Mouse (Mus musculus): Measurements from ENCODE around the gene Syt10. TPM values are rescaled to one million over a fixed set of nuclear protein-coding genes. Genes with fewer than 3 reads are reported as not detected.
"Not testable (repeated sequence)": the region's sequence is repeated elsewhere in the genome, so short reads cannot be mapped to it uniquely, and the experiment has no call there.

Syt10 gene
- polyA plus RNA-seq (2015; fragmentation: Nextera tagmentation; extraction: Ambion mirVana): not detected in 2 replicates

DNA sequence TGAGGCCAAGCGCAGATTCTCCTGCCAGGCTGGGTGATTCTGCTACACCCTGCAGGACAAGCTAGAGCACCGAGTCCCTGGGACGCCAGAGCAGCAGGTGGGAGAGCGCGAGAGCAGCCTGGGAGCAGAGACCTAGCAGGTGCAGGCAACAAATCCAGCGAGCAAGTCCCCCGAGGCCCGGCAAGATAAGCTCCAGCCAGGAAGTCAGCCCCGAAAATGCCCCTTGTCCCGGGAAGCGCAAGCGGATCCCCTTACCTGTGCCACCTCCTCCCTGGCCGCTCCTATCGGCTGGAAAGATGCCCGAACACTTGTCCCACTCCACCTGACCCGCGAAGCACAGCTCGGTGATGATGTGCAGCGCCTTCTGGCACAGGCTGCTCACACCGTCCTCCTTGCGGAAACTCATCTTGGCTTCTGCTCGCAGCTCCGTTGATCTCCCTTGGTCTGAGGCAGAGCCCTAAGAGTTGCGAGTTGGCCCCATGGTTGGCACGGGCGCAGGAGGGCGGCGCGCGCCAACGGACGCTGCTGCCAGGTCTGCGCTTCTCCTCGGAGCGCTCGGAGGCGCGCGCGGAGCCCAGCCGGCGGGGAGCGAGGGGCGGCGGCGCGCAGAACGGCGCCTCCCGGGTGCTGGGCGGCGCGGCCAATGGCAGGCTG, at the start of gene Syt10:
Gene Syt10, minus strand, starts transcription at position 497 of the 654 bp plus-strand sequence.
- Histone ChIP-seq H3K9ac (peak within 1 kb of the TSS; percentile 30), H3K27ac (replicated peaks) (no peak within 1 kb of the TSS)
- ATAC-seq (ENCODE audit: extremely low read depth, insufficient number of reproducible peaks, low FRiP score, low TSS enrichment): no peak; the same call in 1 of the 2 replicates

DNA sequence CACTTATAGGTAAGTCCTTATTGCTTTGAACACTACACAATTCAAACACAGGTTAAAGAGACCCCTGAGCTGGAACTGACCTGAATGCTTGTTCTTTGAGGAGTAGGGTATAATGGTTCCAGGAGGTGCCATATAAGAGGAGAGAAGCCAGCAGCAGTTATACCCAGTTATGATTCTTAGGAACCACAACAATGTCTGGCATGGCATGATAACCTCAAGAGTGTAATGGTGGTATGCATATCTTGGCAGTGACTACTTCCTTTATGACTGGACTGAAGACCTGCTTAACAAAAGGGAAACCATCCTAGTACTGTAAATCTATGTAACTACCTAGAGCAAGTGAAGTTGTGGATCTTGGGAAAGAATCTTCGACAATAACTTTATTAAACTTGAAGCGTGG, 42.1 kb upstream of the Syt10 start:
- no peak overlapping the region for H3K9ac ChIP-seq
- no peak overlapping the region for H3K27ac ChIP-seq (replicated peaks)
- H3K9me3 ChIP-seq: 0 out of 2 replicates have a peak, but pooled peaks cover 4% of the 10 kb centered on the region
- WGBS: 85% methylated on average over 2 of the region's 2 CpGs
- no peak for ATAC-seq (ENCODE audit: extremely low read depth, insufficient number of reproducible peaks, low FRiP score, low TSS enrichment)
- no peaks in the 10 kb centered on the region for H3K4me1 ChIP-seq
- no peaks in the 10 kb centered on the region for H3K36me3 ChIP-seq
- no peak overlapping the region for H3K4me3 ChIP-seq
- H3K4me2 ChIP-seq: no peak overlapping the region
- no peaks in the 10 kb centered on the region for H3K27me3 ChIP-seq (replicated peaks)

More for the DNA sequence above, at the start of gene Syt10:
- under 1% methylated on average over 46 of the region's 53 CpGs for WGBS
- H3K9me3 ChIP-seq: no peaks in the 10 kb centered on the region
- peak within 1 kb of the TSS; percentile 62 for H3K4me3 ChIP-seq
- H3K36me3 ChIP-seq: no peaks in the 10 kb centered on the region
- H3K27me3 ChIP-seq (replicated peaks): peaks cover 47% of the 10 kb centered on the region
- H3K4me1 ChIP-seq: peaks cover 8% of the 10 kb centered on the region; the same call in 1 of the 2 replicates
- H3K4me2 ChIP-seq: peak within 1 kb of the TSS; percentile 96

DNA sequence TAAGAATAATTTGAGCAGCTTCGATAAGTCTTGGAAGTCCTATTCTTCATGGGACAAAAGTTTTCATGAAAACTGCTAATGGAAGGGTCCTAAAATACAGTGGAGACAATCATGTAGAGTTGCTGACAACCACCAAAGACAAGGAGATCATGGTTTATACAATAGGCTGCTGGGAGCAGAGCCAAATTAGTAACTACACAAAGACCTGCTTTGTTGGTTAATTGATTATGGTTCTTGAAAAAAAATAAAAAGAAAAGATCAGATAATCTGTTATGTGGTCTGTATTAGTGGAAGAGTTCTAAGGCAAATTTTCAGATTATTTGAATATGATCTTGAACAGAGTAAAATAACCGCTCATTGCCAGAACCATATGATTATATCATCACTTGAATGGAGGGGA, 37.3 kb upstream of the Syt10 start:
- H3K36me3 ChIP-seq: no peaks in the 10 kb centered on the region
- H3K9me3 ChIP-seq: no peaks in the 10 kb centered on the region
- no peaks in the 10 kb centered on the region for H3K4me1 ChIP-seq
- H3K9ac ChIP-seq: no peak overlapping the region
- H3K27me3 ChIP-seq (replicated peaks): no peaks in the 10 kb centered on the region
- no peak for ATAC-seq (ENCODE audit: extremely low read depth, insufficient number of reproducible peaks, low FRiP score, low TSS enrichment)
- H3K4me2 ChIP-seq: no peak overlapping the region
- no peak overlapping the region for H3K4me3 ChIP-seq
- WGBS: 79% methylated on average over 2 of the region's 2 CpGs
- H3K27ac ChIP-seq (replicated peaks): no peak overlapping the region

DNA sequence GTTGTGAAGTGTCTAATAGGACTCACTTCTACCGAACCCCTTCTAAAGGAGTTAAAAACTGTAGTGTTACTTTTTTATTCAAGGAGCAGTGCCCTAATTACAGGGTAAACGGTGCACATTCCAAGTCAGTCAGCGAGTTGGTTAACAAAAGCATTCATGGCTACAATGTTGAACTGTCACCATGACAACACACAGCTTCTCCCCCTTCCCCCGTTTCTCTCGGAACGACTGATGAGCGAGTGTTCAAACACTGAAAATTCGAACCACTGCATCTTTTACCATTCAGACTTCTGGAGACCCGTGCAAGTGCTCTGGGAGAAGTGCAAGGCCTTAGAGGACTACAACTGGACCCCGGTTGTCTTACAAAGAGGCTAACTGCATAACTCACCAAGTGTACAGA, 25.6 kb downstream of the Syt10 start:
- H3K4me2 ChIP-seq: no peak overlapping the region
- H3K36me3 ChIP-seq: no peaks in the 10 kb centered on the region
- H3K27ac ChIP-seq (replicated peaks): no peak overlapping the region
- no peaks in the 10 kb centered on the region for H3K4me1 ChIP-seq
- 67% methylated on average over 10 of the region's 10 CpGs for WGBS
- H3K4me3 ChIP-seq: no peak overlapping the region
- H3K27me3 ChIP-seq (replicated peaks): no peaks in the 10 kb centered on the region
- no peak for ATAC-seq (ENCODE audit: extremely low read depth, insufficient number of reproducible peaks, low FRiP score, low TSS enrichment)
- no peaks in the 10 kb centered on the region for H3K9me3 ChIP-seq
- H3K9ac ChIP-seq: no peak overlapping the region

DNA sequence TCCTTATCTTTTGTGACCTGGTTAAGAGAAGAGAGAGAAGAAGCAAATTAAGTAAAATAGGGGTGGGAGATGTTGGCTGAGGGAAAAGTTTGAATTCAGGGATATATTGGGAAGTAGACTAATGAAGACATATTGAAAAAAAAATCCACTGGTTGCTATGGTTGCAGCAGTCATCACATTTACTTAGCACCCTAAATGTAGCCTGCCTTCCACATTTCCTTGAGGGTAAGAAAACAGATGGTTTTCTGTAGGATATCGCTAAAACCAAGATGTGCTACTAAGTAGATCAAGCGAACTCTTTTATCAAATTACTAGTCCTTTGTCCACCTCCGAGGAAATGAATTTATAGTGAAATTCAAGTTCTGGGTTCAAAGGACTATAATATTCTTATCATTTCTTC, 37.2 kb downstream of the Syt10 start:
- Histone ChIP-seq H3K4me1 (no peaks in the 10 kb centered on the region), H3K27me3 (replicated peaks) (no peaks in the 10 kb centered on the region), H3K36me3 (no peaks in the 10 kb centered on the region), H3K4me3 (no peak overlapping the region), H3K27ac (replicated peaks) (no peak overlapping the region), H3K9ac (no peak overlapping the region), H3K9me3 (no peaks in the 10 kb centered on the region), H3K4me2 (no peak overlapping the region)
- WGBS: 86% methylated on average over 3 of the region's 3 CpGs
- ATAC-seq (ENCODE audit: extremely low read depth, insufficient number of reproducible peaks, low FRiP score, low TSS enrichment): no peak

DNA sequence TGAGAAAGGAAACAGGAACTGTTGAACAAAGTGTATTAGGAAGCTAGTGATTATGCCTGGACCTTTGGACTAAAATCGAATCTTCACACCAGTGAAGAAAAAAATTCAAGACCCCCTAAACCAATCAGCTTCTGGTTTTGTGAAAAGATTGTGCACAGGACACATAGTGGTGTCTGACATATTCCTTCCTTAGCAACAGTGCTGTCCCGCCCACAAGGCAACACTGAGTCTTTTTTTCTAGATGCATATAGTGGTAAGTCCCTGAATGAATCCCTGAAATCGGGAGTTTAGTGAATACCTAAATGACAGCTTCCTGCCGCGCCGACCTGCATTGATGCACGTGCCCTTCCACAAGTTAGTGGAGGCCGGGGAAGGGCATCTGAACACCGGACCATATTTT, 61.7 kb downstream of the Syt10 start:
- Histone ChIP-seq H3K4me2 (no peak overlapping the region), H3K9me3 (no peaks in the 10 kb centered on the region), H3K27me3 (replicated peaks) (no peaks in the 10 kb centered on the region), H3K4me1 (no peaks in the 10 kb centered on the region), H3K4me3 (no peak overlapping the region), H3K9ac (no peak overlapping the region), H3K27ac (replicated peaks) (no peak overlapping the region), H3K36me3 (no peaks in the 10 kb centered on the region)
- no peak for ATAC-seq (ENCODE audit: extremely low read depth, insufficient number of reproducible peaks, low FRiP score, low TSS enrichment)
- WGBS: 71% methylated on average over 9 of the region's 9 CpGs

DNA sequence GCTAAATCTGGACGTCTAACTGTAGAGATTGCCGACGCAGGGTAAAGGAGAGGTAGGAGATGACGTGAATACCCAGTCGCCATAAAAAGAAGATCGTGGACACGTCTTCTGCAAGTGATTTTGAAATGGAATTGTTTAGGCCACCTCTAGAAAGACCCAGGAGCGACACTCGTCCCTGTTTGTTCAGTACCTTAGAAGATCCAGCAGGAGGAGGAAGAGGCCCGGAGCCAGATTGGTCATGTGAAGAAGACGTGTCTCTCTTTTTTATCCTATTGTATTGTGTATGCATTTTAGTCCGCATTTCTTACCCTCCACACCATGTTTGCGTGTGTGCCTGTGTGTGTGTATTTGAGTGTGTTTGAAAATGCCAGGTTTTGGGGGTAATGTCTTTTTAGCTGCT, 75.6 kb downstream of the Syt10 start:
- not testable (repeated sequence) for H3K36me3 ChIP-seq; H3K4me1 ChIP-seq; H3K4me3 ChIP-seq; H3K4me2 ChIP-seq; H3K9ac ChIP-seq; H3K9me3 ChIP-seq; ATAC-seq (ENCODE audit: extremely low read depth, insufficient number of reproducible peaks, low FRiP score, low TSS enrichment); H3K27ac ChIP-seq (replicated peaks); H3K27me3 ChIP-seq (replicated peaks)
- 80% methylated on average over 13 of the region's 13 CpGs for WGBS

DNA sequence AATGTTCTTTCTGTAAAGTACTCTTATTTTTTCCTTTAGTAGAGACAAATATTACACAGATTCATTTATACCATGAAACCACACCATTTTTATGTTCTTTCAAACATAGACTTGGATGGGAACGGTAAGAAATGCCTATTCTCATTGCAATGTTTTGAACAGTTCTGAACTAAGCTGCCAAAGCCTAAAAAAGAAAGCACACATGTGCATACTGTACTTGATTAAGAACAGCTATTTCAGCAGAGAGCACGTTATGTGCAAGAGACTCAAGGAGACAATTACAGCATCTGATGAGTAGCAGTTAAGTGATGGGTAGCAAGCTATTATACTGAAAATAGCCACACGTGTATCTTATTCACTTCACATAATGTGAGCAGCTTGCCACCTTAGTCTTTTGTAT, 108.0 kb downstream of the Syt10 start:
- H3K4me2 ChIP-seq: no peak overlapping the region
- no peaks in the 10 kb centered on the region for H3K27me3 ChIP-seq (replicated peaks)
- H3K36me3 ChIP-seq: no peaks in the 10 kb centered on the region
- H3K9me3 ChIP-seq: peaks cover 7% of the 10 kb centered on the region
- no peak overlapping the region for H3K9ac ChIP-seq
- H3K4me1 ChIP-seq: no peaks in the 10 kb centered on the region
- 66% methylated on average over 3 of the region's 3 CpGs for WGBS
- H3K4me3 ChIP-seq: no peak overlapping the region
- no peak overlapping the region for H3K27ac ChIP-seq (replicated peaks)
- no peak for ATAC-seq (ENCODE audit: extremely low read depth, insufficient number of reproducible peaks, low FRiP score, low TSS enrichment)

Small RNAs within 50 kb of the gene (microRNA-seq; reads per million reads assigned to microRNA genes)
- gene Gm24643: not detected

Other genes with a start within 250 kb of the Syt10 start
- 19.2 and 21.4 TPM in 2 replicates for gene Rabl2, start 249.9 kb downstream of the Syt10 start, polyA plus RNA-seq (2015; fragmentation: Nextera tagmentation; extraction: Ambion mirVana)

All from heart, embryonic 13.5 days (tissue).